Mouse (Mus musculus) CH12.LX (cell line): ENCODE measurements around the gene Mia2. TPM values are rescaled to one million over a fixed set of nuclear protein-coding genes. Genes with fewer than 3 reads are reported as not detected.

Experiments
- DNase-seq: peaks from one replicate; pipeline ENCODE4 v3.0.0-alpha.2; 2013; ENCODE audit errors: extremely low read depth
- H3K27ac ChIP-seq: 2 replicates; pipeline ENCODE4 v1.5.1; 2012; ENCODE audit warnings: low read depth, mild to moderate bottlenecking, control low read depth, moderate library complexity; ENCODE audit not compliant: insufficient read depth
- H3K27me3 ChIP-seq: replicated peaks from 2 replicates; pipeline ENCODE3; 2012; ENCODE audit warnings: inconsistent platforms
- H3K36me3 ChIP-seq, 2 experiments: replicated peaks in 1 of 2; 2 replicates each; pipeline versions ENCODE3 to v1.6.1; 2012; ENCODE audit warnings: inconsistent platforms in 1 of 2, low read length in 1 of 2, mild to moderate bottlenecking in 1 of 2, mixed read lengths in 1 of 2, moderate library complexity in 1 of 2; ENCODE audit not compliant: control insufficient read depth in 1 of 2, insufficient read depth in 1 of 2
- H3K4me1 ChIP-seq, 2 experiments: 2 replicates each; pipeline ENCODE4 v1.6.1; 2012; ENCODE audit warnings: inconsistent platforms in 1 of 2, moderate library complexity in 1 of 2; ENCODE audit not compliant: insufficient read depth in 2 of 2, control insufficient read depth in 1 of 2
- H3K4me2 ChIP-seq: 2 replicates; pipeline ENCODE4 v1.6.1; 2012; ENCODE audit warnings: low read depth, mild to moderate bottlenecking, control low read depth; ENCODE audit not compliant: poor library complexity, insufficient read depth, severe bottlenecking
- H3K4me3 ChIP-seq, 3 experiments: fragments of 150-350 bp in 1 of 3; sonication (generic) in 1 of 3; replicated peaks in 1 of 3; 2 replicates each; pipeline versions ENCODE3 to v1.5.1; 2011 to 2012; ENCODE audit warnings: low read depth in 2 of 3, low read length in 2 of 3, mild to moderate bottlenecking in 2 of 3, moderate library complexity in 2 of 3, control low read depth in 1 of 3, improper control_type of control experiment in 1 of 3, inconsistent platforms in 1 of 3, mixed read lengths in 1 of 3; ENCODE audit not compliant: poor library complexity in 1 of 3
- H3K79me2 ChIP-seq: replicated peaks from 2 replicates; pipeline ENCODE4 v1.6.1; 2012; ENCODE audit warnings: mild to moderate bottlenecking, moderate library complexity; ENCODE audit not compliant: control insufficient read depth, poor library complexity, insufficient read depth, severe bottlenecking; ENCODE audit errors: extremely low read depth
- H3K9ac ChIP-seq: 2 replicates; pipeline ENCODE4 v1.6.1; 2012; ENCODE audit warnings: low read depth, mild to moderate bottlenecking, control low read depth, moderate library complexity; ENCODE audit not compliant: insufficient read depth
- H3K9me3 ChIP-seq: replicated peaks from 2 replicates; pipeline ENCODE3; 2012; ENCODE audit warnings: low read length, inconsistent platforms, mixed read lengths
- CHD1 ChIP-seq: IDR thresholded peaks from 2 replicates; pipeline ENCODE4 v1.6.1; 2012; ENCODE audit warnings: low read depth, low read length, improper control_type of control experiment, inconsistent platforms
- E2F4 ChIP-seq: IDR thresholded peaks from 2 replicates; pipeline ENCODE4 v1.6.1; 2011; ENCODE audit warnings: low read depth, low read length, improper control_type of control experiment; ENCODE audit not compliant: insufficient replicate concordance
- EP300 ChIP-seq: IDR thresholded peaks from 2 replicates; pipeline ENCODE4 v1.6.1; 2011; ENCODE audit warnings: low read length, improper control_type of control experiment
- GABPA ChIP-seq: IDR thresholded peaks from 2 replicates; pipeline ENCODE4 v1.6.1; 2012; ENCODE audit warnings: low read depth, low read length, improper control_type of control experiment, inconsistent platforms; ENCODE audit not compliant: insufficient replicate concordance
- IRF4 ChIP-seq: IDR thresholded peaks from 2 replicates; pipeline ENCODE4 v1.6.1; 2014; ENCODE audit warnings: low read depth, mild to moderate bottlenecking, inconsistent platforms, low read length, improper control_type of control experiment
- JUN ChIP-seq: IDR thresholded peaks from 2 replicates; pipeline ENCODE4 v1.6.1; 2011; ENCODE audit warnings: low read depth, mild to moderate bottlenecking, low read length, improper control_type of control experiment, moderate library complexity; ENCODE audit not compliant: insufficient read depth
- MAFK ChIP-seq: IDR thresholded peaks from 2 replicates; pipeline ENCODE4 v1.6.1; 2011; ENCODE audit warnings: low read length, improper control_type of control experiment; ENCODE audit not compliant: insufficient replicate concordance
- MAZ ChIP-seq: IDR thresholded peaks from 2 replicates; pipeline ENCODE4 v1.6.1; 2012; ENCODE audit warnings: low read depth, mild to moderate bottlenecking, inconsistent platforms, low read length, improper control_type of control experiment, moderate library complexity
- MEF2A ChIP-seq: IDR thresholded peaks from 2 replicates; pipeline ENCODE4 v1.6.1; 2014; ENCODE audit warnings: low read depth, mild to moderate bottlenecking, inconsistent platforms, low read length, improper control_type of control experiment, borderline replicate concordance
- MXI1 ChIP-seq: IDR thresholded peaks from 2 replicates; pipeline ENCODE4 v1.6.1; 2011; ENCODE audit warnings: mild to moderate bottlenecking, low read depth, low read length, improper control_type of control experiment
- MYC ChIP-seq: IDR thresholded peaks from 2 replicates; pipeline ENCODE4 v1.6.1; 2011; ENCODE audit warnings: low read depth, mild to moderate bottlenecking, improper control_type of control experiment, low read length
- PAX5 ChIP-seq: IDR thresholded peaks from 2 replicates; pipeline ENCODE4 v1.6.1; 2012; ENCODE audit warnings: low read length, inconsistent platforms, mixed read lengths
- POLR2A ChIP-seq: IDR thresholded peaks from 2 replicates; pipeline ENCODE4 v1.6.1; 2011; ENCODE audit warnings: low read depth, mild to moderate bottlenecking, improper control_type of control experiment, low read length
- POLR2AphosphoS2 ChIP-seq: IDR thresholded peaks from 2 replicates; pipeline ENCODE4 v1.6.1; 2011; ENCODE audit warnings: low read depth, low read length, improper control_type of control experiment
- RAD21 ChIP-seq: IDR thresholded peaks from 2 replicates; pipeline ENCODE4 v1.6.1; 2011; ENCODE audit warnings: low read depth, mild to moderate bottlenecking, low read length, improper control_type of control experiment, moderate library complexity
- RCOR1 ChIP-seq: conservative IDR thresholded peaks from 2 replicates; pipeline ENCODE4 v1.6.1; 2012; ENCODE audit warnings: low read depth, mild to moderate bottlenecking, inconsistent platforms, low read length, improper control_type of control experiment
- SIN3A ChIP-seq: IDR thresholded peaks from 2 replicates; pipeline ENCODE4 v1.6.1; 2012; ENCODE audit warnings: low read length, improper control_type of control experiment, inconsistent platforms
- SMC3 ChIP-seq: IDR thresholded peaks from 2 replicates; pipeline ENCODE4 v1.6.1; 2011; ENCODE audit warnings: low read depth, low read length, improper control_type of control experiment
- TBP ChIP-seq: conservative IDR thresholded peaks from 2 replicates; pipeline ENCODE4 v1.6.1; 2011; ENCODE audit warnings: low read depth, low read length, improper control_type of control experiment
- UBTF ChIP-seq: IDR thresholded peaks from 2 replicates; pipeline ENCODE4 v1.6.1; 2012; ENCODE audit warnings: low read depth, mild to moderate bottlenecking, inconsistent platforms, low read length, improper control_type of control experiment, moderate library complexity
- USF1 ChIP-seq: IDR thresholded peaks from 2 replicates; pipeline ENCODE4 v1.6.1; 2014; ENCODE audit warnings: low read depth, mild to moderate bottlenecking, inconsistent platforms, low read length, improper control_type of control experiment
- USF2 ChIP-seq: conservative IDR thresholded peaks from 2 replicates; pipeline ENCODE4 v1.6.1; 2011; ENCODE audit warnings: low read depth, low read length, improper control_type of control experiment
- ZC3H11A ChIP-seq: IDR thresholded peaks from 2 replicates; pipeline ENCODE4 v1.6.1; 2012; ENCODE audit warnings: low read depth, mild to moderate bottlenecking, inconsistent platforms, low read length, improper control_type of control experiment
- ZMIZ1 ChIP-seq: IDR thresholded peaks from 2 replicates; pipeline ENCODE4 v1.6.1; 2012; ENCODE audit warnings: low read depth, mild to moderate bottlenecking, inconsistent platforms, low read length, improper control_type of control experiment
- ZNF384 ChIP-seq: IDR thresholded peaks from 2 replicates; pipeline ENCODE4 v1.6.1; 2012; ENCODE audit warnings: low read depth, low read length, improper control_type of control experiment, inconsistent platforms
- dilution Hi-C: fragments of 300-500 bp; cut with MboI; formaldehyde crosslinking; loops from 2 replicates; pipeline ENCODE4 v1.14.3; 2020; ENCODE audit warnings: low sequenced_read_pairs; ENCODE audit not compliant: extremely low pct_unique_long_range_greater_than_20kb, extremely low pct_ligation_motif_present
- in situ Hi-C: fragments of 300-500 bp; cut with MboI; formaldehyde crosslinking; loops from 3 replicates; pipeline ENCODE4 v1.14.3; 2019; ENCODE audit warnings: low sequenced_read_pairs, low pct_ligation_motif_present, low pct_unique_long_range_greater_than_20kb, mixed read lengths
- polyA plus RNA-seq: library from polyadenylated mRNA; unstranded; fragments of >175 nt; gene quantifications from 2 replicates; pipeline ENCODE4 v1.2.1, GENCODE M21; 2012; ENCODE audit warnings: low read depth; ENCODE audit not compliant: insufficient read length
- total RNA-seq, 2 experiments: library from RNA; depleted of rRNA; stranded (reverse); fragments of 300-350 nt in 1 of 2; fragments of >200 nt in 1 of 2; gene quantifications; 2 replicates each; pipeline ENCODE4 v1.2.3; 2012 to 2014

The Mia2 gene
- total and polyA plus RNA-seq, 3 experiments: 68.1 to 162 (median 99.2) TPM

- peaks cover 18% of the 10 kb centered on the region for H3K79me2 ChIP-seq
- in situ Hi-C loops: loop anchor here (25.0 kb wide), 1 partner anchor 140 kb away; the partner anchor contains the start of gene Fbxo33
- no peak overlapping the region for H3K4me2 ChIP-seq
- dilution Hi-C loops: no loop called here
- no peak overlapping the region for H3K9ac ChIP-seq
- peaks cover 39 to 72% of the 10 kb centered on the region in 2 experiments for H3K36me3 ChIP-seq
- TF ChIP-seq MXI1 (no peak), USF1 (no peak), SMC3 (no peak), MAFK (no peak), PAX5 (no peak), ZC3H11A (no peak), ZMIZ1 (no peak), EP300 (no peak), SIN3A (no peak), RAD21 (no peak), RCOR1 (no peak), TBP (no peak), GABPA (no peak), MAZ (no peak), MYC (no peak), MEF2A (no peak), JUN (no peak), USF2 (no peak), CHD1 (no peak)
- no peak for DNase-seq
- no peaks in the 10 kb centered on the region for H3K9me3 ChIP-seq
- H3K4me1 ChIP-seq: peaks cover 0 to 17% of the 10 kb centered on the region in 2 experiments; a peak in 1 of 4 replicates
- no peaks in the 10 kb centered on the region for H3K27me3 ChIP-seq
- H3K4me3 ChIP-seq: no peak overlapping the region
- no peak overlapping the region for H3K27ac ChIP-seq
These were observed 23.3 kb upstream of the Mia2 start for GRCm38 (mm10) chr12:59072286-59072685.

GRCm38 (mm10) chr12:59074052-59074451 is 21.5 kb upstream of the Mia2 start:
- TF ChIP-seq ZNF384 (no peak), USF2 (no peak), RAD21 (no peak), GABPA (no peak), IRF4 (no peak), UBTF (no peak), MYC (no peak), SIN3A (no peak), E2F4 (no peak), MAZ (no peak), PAX5 (no peak), USF1 (no peak), ZMIZ1 (no peak), POLR2AphosphoS2 (no peak), POLR2A (no peak), SMC3 (no peak)
- dilution Hi-C loops: no loop called here
- in situ Hi-C loops: loop anchor here (25.0 kb wide), 1 partner anchor 138 kb away; the partner anchor contains the start of gene Fbxo33
- Histone ChIP-seq H3K36me3 (peaks cover 32 to 71% of the 10 kb centered on the region in 2 experiments), H3K27me3 (no peaks in the 10 kb centered on the region), H3K9me3 (no peaks in the 10 kb centered on the region), H3K27ac (no peak overlapping the region), H3K79me2 (no peaks in the 10 kb centered on the region; the same call in 1 of the 2 replicates), H3K9ac (no peak overlapping the region), H3K4me3 (no peak overlapping the region), H3K4me2 (no peak overlapping the region), H3K4me1 (peaks cover 0 to 6% of the 10 kb centered on the region in 2 experiments; a peak in 1 of 4 replicates)
- DNase-seq: no peak
